Mouse (Mus musculus) spleen, adult 2 months (tissue): ENCODE results near the gene Trhde.

Experiments used
- CTCF ChIP-seq: fragments of 200-500 bp; IDR thresholded peaks from 2 replicates; pipeline ENCODE4 v1.5.1; 2011; ENCODE audit warnings: mild to moderate bottlenecking, inconsistent platforms; ENCODE audit not compliant: insufficient read depth, insufficient read length, insufficient replicate concordance; ENCODE audit errors: extremely low read depth
- POLR2A ChIP-seq: fragments of 200-500 bp; IDR thresholded peaks from 2 replicates; pipeline ENCODE4 v1.6.1; 2011; ENCODE audit warnings: low read depth, low read length, inconsistent platforms

DNA sequence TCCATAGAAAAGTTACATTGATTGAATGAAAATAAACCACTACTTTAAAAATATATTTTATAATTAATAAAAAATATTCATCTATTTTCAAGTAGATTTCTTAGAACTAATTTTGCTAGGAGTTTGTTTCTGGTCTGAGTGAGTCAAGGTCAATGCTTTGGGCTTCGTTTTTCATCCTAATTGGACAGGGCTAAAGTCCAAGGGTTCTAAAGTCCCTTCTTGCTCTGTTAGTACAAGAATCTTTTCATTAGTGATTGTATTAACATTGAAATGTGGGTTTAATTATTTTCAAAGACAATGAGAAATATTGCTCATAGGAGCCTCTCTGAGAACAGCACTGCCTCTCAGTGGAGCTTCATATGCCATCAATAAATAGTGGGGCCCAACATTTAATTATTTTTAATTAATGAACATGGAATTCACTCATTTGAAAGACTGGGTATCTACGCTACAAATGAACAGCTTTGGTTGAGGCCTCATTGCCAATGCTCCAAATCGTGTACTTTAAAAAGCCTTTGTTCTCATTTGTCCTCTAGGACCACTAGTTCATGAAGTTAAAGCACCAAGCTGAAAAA lies 383.1 kb downstream of the Trhde start:
- no peak for TF ChIP-seq CTCF
- no peak for TF ChIP-seq POLR2A
